Mouse (Mus musculus) megakaryocyte-erythroid progenitor cell, adult 5-6 weeks (primary cell): Measurements from ENCODE around the gene Wwox. TPM values are rescaled to one million over a fixed set of nuclear protein-coding genes. Genes with fewer than 3 reads are reported as not detected.
A peak's percentile ranks its signal among the peaks of the same experiment; 100 is the strongest.

ENCODE experiments used
- ATAC-seq: replicated peaks from 2 replicates; pipeline ENCODE4 v1.8.0; 2016; ENCODE audit warnings: mild to moderate bottlenecking, inconsistent platforms; ENCODE audit not compliant: severe bottlenecking, poor library complexity, low FRiP score, low TSS enrichment
- total RNA-seq, 2 experiments: library from RNA; stranded (forward) in 1 of 2; stranded (reverse) in 1 of 2; fragments of 200-1000, 215-1000 nt in 1 of 2; fragments of >200 nt in 1 of 2; fragmentation: Nextera tagmentation in 1 of 2; gene quantifications; 2 replicates each; pipeline ENCODE4 v1.2.3; 2014 to 2017

The Wwox gene
- total RNA-seq, 2 experiments from 2014 or later = 8.5 to 28.7 TPM

- ATAC-seq = peak; percentile 91
Observed at GRCm38 (mm10) chr8:114971378-114971777, 531.9 kb downstream of the Wwox start.

DNA sequence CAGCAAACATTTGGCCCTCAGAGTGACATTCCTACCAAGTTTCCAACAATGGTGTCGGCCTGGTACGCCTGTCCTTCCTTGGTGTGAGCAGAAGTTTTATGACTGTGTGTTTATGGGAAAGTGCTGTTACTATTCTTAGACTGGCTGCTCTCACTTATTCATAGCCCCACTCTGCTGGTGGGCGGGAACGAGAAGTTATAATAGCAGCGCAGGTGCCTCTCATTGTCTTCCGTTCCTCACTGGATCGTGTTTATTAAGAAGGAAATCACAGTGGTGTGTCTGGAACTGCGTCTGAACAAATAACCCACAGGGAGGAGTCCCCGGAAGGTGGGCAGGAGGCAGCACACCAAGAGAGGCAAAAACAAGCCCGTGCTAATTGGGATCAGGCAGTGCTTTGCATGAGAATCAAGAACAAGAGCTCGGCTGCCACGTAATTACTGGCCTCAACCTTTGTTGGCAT is 533.6 kb downstream of the Wwox start:
- no peak for ATAC-seq

- ATAC-seq = no peak
Observed at GRCm38 (mm10) chr8:114974336-114974950, 535.0 kb downstream of the Wwox start.

- ATAC-seq = no peak
Observed at GRCm38 (mm10) chr8:114977746-114978145, 538.3 kb downstream of the Wwox start.

DNA sequence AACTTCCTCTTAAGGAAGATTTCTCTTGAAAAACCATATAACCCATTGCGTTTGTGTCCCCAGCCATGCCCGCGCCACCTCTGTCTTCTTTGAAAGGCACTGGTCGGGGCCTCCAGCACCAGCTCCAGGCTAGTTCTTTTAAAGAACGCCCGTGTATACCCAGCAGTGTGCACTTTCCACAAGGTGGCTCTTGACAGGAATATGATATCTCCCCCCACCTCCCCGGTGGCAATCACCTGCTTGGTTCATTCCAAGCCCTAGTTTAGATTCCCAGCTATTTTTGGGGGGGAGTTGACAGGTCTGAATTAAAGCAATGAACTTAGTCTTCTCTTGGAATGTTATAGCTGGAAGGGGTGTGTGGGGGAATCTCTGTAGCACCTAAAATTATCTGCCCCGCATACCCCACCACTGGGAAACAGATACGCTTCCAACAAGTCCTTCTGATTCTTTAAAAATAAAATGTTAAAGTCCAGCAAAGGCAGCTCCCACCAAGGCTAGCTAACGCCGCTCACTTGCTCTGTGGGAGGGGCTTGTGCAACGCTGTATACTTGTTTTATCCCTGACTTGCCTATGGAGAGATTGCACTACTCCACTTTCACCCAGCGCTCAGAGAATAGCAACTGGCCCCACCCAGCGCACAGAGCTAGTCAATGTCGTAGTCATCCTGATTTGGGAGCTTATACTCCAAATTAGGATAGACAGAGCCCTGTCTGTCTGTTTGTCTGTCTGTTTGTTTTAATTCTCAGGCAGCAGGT is 538.9 kb downstream of the Wwox start:
- no peak for ATAC-seq

- no peak for ATAC-seq
Observed at GRCm38 (mm10) chr8:114979671-114980070, 540.2 kb downstream of the Wwox start.

DNA sequence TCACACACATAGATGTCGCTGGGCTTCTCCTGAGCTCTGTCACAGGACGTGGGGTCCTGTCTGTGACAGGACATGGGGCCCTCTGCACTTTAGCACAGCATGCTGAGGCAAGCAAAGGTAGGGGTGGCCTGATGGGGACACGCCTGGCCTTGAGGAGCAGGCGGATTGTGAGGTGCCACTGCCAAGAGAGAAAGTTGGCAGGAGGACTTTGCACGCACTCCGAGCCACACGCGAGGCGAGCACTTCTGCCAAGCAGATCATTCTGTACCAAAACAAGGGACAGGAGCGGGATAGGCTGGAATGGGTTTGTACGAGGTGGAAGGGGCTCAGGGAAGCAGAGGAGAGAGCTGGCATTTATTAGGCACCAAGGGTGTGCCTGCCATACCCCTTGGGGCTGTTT is 543.3 kb downstream of the Wwox start:
- ATAC-seq = no peak

DNA sequence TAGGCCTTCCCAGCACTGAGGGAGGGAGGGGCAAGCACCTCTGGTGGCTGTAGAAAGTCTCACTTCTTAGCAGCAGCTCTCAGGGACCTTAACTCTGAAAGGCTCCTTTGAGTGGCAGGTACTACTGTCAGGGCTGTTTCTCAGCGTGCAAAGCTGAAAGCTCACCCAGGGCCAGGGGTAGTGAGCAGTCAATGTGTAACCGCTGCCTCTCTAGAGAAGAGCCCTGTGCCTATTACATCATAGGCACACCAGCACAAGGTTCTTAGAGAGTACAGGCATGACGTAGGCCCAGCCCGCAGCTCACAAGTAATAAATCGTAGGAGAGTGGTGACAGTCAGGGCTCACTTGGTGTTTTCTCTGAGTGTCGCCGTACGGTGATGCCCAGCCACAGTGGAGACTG is 545.0 kb downstream of the Wwox start:
- no peak for ATAC-seq

- ATAC-seq = no peak
Observed at GRCm38 (mm10) chr8:114985996-114986395, 546.5 kb downstream of the Wwox start.

GRCm38 (mm10) chr8:114986971-114987370 is 547.5 kb downstream of the Wwox start:
- ATAC-seq = no peak

DNA sequence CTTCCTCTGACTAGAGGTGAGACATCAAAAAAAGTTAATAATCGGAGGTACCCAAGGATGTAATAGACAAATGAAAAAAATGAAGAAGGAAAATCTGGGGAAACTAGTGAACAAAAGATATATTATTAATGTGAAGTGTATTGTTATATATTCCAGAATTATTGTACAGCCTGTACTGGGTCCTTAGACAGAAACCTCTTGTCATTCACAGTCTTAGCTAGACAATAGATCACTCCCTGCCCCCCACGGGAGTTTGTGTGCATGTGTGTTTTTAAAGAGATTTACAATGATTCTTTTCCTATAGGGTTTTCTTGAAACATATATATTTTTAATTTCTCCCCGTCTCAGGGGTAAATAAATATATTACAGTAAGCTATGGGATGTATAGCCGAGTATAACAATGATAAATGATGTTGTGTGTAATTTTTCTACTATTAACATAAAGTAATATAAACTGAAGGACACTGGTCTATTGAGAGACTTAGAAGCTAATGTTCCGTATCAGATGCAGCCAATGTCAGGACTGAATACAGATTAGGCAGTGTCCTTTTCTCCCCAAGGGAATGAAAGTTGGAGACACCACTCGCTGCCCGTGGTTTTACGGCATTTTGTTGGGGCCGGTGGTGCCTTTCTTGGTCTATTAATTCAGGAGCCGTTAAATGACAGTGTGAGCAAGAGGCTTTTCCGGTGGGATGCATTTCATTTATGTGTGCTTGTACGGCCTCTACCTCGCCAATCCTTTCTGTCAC is 551.6 kb downstream of the Wwox start:
- no peak for ATAC-seq

DNA sequence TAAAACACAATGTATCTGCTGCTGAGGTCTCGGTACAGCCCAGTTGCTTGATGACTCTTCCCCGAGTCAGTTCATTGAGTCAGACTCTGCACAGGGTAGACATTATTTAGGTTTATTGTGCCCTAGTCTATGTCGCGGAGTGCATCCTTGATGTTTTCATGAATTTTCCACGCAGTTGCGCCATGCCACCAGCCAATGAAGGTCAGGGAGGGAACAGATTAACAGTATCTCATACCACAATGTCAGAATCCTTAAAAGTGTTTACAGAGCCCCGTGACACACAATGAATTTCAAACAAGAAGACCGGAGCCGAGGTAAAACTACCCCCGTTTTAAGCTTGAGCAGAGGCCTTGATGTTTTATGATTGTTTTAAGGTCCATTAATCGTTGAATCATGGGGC is 561.3 kb downstream of the Wwox start:
- ATAC-seq = no peak

DNA sequence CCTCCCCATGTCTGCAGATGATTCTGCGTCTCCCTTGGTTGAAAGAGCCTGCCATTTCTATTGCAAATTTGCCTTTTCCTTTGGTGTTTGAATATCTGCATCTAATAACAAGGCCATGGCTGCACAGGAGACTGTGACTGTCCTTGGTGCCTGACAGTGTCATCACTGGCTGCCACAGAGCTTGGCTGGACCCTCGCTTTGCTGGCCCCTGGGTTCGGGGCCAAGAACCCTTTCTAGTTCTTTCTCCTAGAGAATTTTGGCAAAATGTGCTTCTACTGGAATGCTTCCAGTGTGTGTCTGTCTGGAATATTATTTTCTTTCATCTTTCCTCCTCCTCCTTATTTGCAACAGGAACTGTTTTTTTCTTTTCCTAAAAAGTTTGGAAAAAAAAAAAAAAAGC is 565.6 kb downstream of the Wwox start:
- ATAC-seq = no peak

- ATAC-seq = no peak
Observed at GRCm38 (mm10) chr8:115006561-115006960, 567.1 kb downstream of the Wwox start.

DNA sequence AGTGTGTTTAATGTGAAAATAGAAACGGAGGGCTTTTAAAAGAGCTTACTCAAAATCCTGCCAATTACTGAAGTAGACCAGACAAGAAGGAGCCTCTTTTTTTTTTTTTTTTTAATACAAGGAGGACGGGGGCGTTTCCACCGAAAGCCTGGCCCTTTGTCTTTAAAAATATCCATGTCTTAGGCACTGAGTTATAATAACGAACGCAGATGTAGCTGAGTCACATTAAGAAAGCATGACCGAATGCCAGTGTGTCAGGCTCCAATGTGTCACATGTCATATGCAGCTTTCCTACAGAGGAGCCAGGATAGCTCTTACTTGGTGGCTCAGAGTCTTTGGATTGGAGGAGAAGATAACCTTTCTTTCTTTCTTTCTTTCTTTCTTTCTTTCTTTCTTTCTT is 567.8 kb downstream of the Wwox start:
- no peak for ATAC-seq

DNA sequence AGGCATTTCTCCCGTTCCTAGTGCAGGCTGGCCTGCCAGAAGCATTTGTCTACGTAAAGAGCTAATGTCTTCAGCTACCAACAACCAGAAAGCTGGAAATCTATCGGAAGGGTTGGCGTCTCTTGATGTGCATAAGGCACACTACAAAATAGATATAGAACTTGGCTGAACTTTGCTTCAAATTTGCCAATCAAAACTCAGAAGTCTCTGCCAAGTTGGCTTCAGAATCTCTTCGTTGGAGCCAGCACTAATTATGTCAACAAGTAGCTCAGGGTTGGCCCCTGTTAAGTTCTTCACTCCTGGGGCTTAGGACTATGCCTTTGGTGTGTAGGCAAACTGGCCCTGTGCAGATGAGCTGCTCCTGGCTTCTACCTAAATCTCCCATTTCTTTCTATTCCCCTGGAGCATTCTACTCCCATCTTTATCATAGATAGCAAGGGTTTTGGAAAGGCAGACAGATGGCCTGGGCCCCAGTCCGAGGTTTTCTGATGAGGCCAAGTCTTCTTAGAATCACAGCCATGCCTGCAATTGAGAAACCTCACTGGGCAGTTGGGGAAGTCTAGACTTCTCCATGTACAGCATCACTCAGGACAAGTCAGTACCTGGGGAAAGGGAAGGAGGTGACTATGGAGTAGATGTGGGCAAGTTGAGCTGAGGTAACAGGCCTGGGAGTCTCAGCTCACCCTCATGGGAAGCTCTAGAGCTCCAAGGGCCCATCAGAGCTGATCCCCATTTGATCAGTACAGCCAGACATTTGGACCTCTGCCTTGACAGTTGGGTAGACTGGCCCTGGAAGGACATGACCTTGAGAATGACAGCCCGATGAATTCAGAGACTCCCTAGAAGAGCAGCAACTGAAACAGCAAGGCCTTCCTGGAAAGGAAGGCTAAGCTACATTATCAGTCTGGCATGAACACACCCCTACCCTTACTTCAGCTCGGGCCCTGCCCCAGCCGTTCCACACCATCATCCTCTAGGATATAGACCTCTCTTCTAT is 569.5 kb downstream of the Wwox start:
- ATAC-seq = no peak

DNA sequence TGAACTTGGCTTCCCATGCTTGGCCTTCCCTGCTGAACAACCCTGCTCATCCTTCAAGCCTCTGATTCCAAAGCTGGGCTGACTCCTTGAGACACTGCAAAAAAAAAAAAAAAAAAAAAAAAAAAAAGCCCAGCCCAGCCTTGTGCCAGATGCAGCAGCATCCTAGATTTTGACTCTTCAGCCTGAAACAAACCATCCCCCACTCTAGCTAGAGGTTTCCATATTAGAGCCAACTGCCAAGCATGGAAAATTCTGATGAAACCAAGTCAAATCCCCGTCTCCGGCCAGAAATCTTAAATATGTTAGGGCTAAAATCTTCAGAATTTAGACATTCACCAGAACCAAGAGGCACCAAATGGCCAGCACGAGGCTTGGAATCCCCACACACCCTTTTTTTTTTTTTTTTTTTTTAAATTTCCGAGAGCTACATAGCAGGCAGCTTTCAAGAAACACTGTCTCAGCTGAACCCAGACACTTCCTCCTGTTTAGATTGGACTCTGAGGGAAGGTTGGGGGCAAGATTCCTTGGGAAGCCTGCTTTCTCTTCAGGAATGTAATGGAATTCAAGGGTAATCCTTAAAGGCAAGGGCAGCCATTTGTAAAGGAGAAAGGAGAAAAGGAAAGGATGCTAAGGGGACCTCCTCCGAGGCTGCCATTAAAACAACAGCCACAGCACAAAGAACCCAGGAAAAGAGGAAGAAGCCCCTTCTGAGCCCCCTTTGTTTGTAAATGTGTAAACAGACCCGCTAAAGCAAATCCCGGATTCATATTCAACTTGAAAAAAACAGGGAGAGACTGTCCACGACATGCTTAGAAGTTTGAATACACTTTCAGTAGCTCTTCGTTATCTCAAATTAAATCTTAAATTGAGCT is 570.7 kb downstream of the Wwox start:
- ATAC-seq = no peak

DNA sequence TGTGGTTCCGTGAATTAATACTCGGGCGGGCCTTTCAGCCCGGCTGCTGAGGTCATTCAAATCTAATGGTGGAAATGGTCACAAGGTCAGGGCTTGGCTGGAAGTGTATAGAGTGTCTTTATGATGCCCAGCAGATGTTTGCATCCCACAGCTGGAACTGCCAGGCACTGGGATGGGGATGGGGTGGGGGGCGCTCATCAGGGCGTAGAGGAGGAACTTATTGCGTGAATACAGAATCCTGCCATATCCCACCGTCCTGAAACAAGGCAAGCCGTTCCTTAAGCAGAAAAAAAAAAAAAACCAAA is 571.3 kb downstream of the Wwox start:
- ATAC-seq = no peak

GRCm38 (mm10) chr8:115019661-115020060 is 580.2 kb downstream of the Wwox start:
- ATAC-seq = no peak
